Mouse (Mus musculus): ENCODE data around the gene Rpl5. TPM values are rescaled to one million over a fixed set of nuclear protein-coding genes. Genes with fewer than 3 reads are reported as not detected.
A peak's percentile ranks its signal among the peaks of the same experiment; 100 is the strongest.

Rpl5 gene
- polyA plus RNA-seq, 1 experiment: 29.9 TPM

- no peak for DNase-seq (ENCODE audit: low read depth in 1 of 2, low spot score in 2 of 2)
- Histone ChIP-seq H3K27ac (ENCODE audit: insufficient read depth, low read length) (peak overlapping the region; percentile 78), H3K4me1 (ENCODE audit: control insufficient read depth, insufficient read depth, insufficient read length) (peaks cover 31% of the 10 kb centered on the region; the same call in 1 of the 2 replicates), H3K4me3 (ENCODE audit: extremely low read depth, insufficient read depth, insufficient read length) (no peak overlapping the region), H3K27me3 (ENCODE audit: control insufficient read depth, insufficient read depth, low read length) (no peaks in the 10 kb centered on the region), H3K36me3 (ENCODE audit: control insufficient read depth, insufficient read depth, low read length) (no peaks in the 10 kb centered on the region; the same call in 1 of the 2 replicates)
- WGBS: 80% methylated on average over 3 of the region's 3 CpGs
- TF ChIP-seq CTCF (IDR thresholded peaks at IDR 0.05; ENCODE audit: extremely low read depth, insufficient read depth, insufficient read length, insufficient replicate concordance) (no peak), POLR2A (IDR thresholded peaks at IDR 0.05; ENCODE audit: low read depth, low read length) (no peak)
Measured at GRCm38 (mm10) chr5:107939701-107940100, 39.4 kb downstream of the Rpl5 start.

GRCm38 (mm10) chr5:107941222-107941621 lies 40.9 kb downstream of the Rpl5 start:
- peak; percentile 76 to 93 for DNase-seq (ENCODE audit: low read depth in 1 of 2, low spot score in 2 of 2)
- 23% methylated on average over 6 of the region's 6 CpGs for WGBS
- peak; percentile 7; the same call in 1 of the 2 replicates for TF ChIP-seq POLR2A (IDR thresholded peaks at IDR 0.05; ENCODE audit: low read depth, low read length)
- no peak for TF ChIP-seq CTCF (IDR thresholded peaks at IDR 0.05; ENCODE audit: extremely low read depth, insufficient read depth, insufficient read length, insufficient replicate concordance)
- no peak overlapping the region for H3K4me3 ChIP-seq (ENCODE audit: extremely low read depth, insufficient read depth, insufficient read length)
- H3K27ac ChIP-seq (ENCODE audit: insufficient read depth, low read length): peak overlapping the region; percentile 90
- H3K4me1 ChIP-seq (ENCODE audit: control insufficient read depth, insufficient read depth, insufficient read length): peaks cover 42% of the 10 kb centered on the region; the same call in 1 of the 2 replicates
- no peaks in the 10 kb centered on the region for H3K36me3 ChIP-seq (ENCODE audit: control insufficient read depth, insufficient read depth, low read length)
- H3K27me3 ChIP-seq (ENCODE audit: control insufficient read depth, insufficient read depth, low read length): no peaks in the 10 kb centered on the region

GRCm38 (mm10) chr5:107942941-107943340 lies 42.6 kb downstream of the Rpl5 start:
- no peak overlapping the region for H3K4me3 ChIP-seq (ENCODE audit: extremely low read depth, insufficient read depth, insufficient read length)
- TF ChIP-seq CTCF (IDR thresholded peaks at IDR 0.05; ENCODE audit: extremely low read depth, insufficient read depth, insufficient read length, insufficient replicate concordance): no peak
- no peaks in the 10 kb centered on the region for H3K36me3 ChIP-seq (ENCODE audit: control insufficient read depth, insufficient read depth, low read length)
- H3K27ac ChIP-seq (ENCODE audit: insufficient read depth, low read length): peak overlapping the region; percentile 70; the same call in 1 of the 2 replicates
- no peaks in the 10 kb centered on the region for H3K27me3 ChIP-seq (ENCODE audit: control insufficient read depth, insufficient read depth, low read length)
- 18% methylated on average over 1 of the region's 1 CpGs for WGBS
- peak in 1 of 2 experiments; percentile 75 for DNase-seq (ENCODE audit: low read depth in 1 of 2, low spot score in 2 of 2)
- peaks cover 54% of the 10 kb centered on the region for H3K4me1 ChIP-seq (ENCODE audit: control insufficient read depth, insufficient read depth, insufficient read length)

- Histone ChIP-seq H3K4me3 (ENCODE audit: extremely low read depth, insufficient read depth, insufficient read length) (no peak overlapping the region), H3K27me3 (ENCODE audit: control insufficient read depth, insufficient read depth, low read length) (no peaks in the 10 kb centered on the region), H3K27ac (ENCODE audit: insufficient read depth, low read length) (peak overlapping the region; percentile 70), H3K4me1 (ENCODE audit: control insufficient read depth, insufficient read depth, insufficient read length) (peaks cover 56% of the 10 kb centered on the region), H3K36me3 (ENCODE audit: control insufficient read depth, insufficient read depth, low read length) (no peaks in the 10 kb centered on the region)
- no peak for TF ChIP-seq CTCF (IDR thresholded peaks at IDR 0.05; ENCODE audit: extremely low read depth, insufficient read depth, insufficient read length, insufficient replicate concordance)
- no peak for TF ChIP-seq POLR2A (IDR thresholded peaks at IDR 0.05; ENCODE audit: low read depth, low read length)
- no peak for DNase-seq (ENCODE audit: low read depth in 1 of 2, low spot score in 2 of 2)
- 89% methylated on average over 6 of the region's 6 CpGs for whole genome bisulfite sequencing
Measured at GRCm38 (mm10) chr5:107943526-107943925, 43.2 kb downstream of the Rpl5 start.

GRCm38 (mm10) chr5:107946475-107946874 lies 46.2 kb downstream of the Rpl5 start:
- TF ChIP-seq POLR2A (IDR thresholded peaks at IDR 0.05; ENCODE audit: low read depth, low read length): no peak
- TF ChIP-seq CTCF (IDR thresholded peaks at IDR 0.05; ENCODE audit: extremely low read depth, insufficient read depth, insufficient read length, insufficient replicate concordance): no peak
- Histone ChIP-seq H3K36me3 (ENCODE audit: control insufficient read depth, insufficient read depth, low read length) (no peaks in the 10 kb centered on the region), H3K4me1 (ENCODE audit: control insufficient read depth, insufficient read depth, insufficient read length) (peaks cover 60% of the 10 kb centered on the region), H3K4me3 (ENCODE audit: extremely low read depth, insufficient read depth, insufficient read length) (no peak overlapping the region), H3K27me3 (ENCODE audit: control insufficient read depth, insufficient read depth, low read length) (no peaks in the 10 kb centered on the region), H3K27ac (ENCODE audit: insufficient read depth, low read length) (peak overlapping the region; percentile 81)
- WGBS: 11% methylated on average over 1 of the region's 1 CpGs
- no peak for DNase-seq (ENCODE audit: low read depth in 1 of 2, low spot score in 2 of 2)

- 88% methylated on average over 2 of the region's 2 CpGs for WGBS
- Histone ChIP-seq H3K27me3 (ENCODE audit: control insufficient read depth, insufficient read depth, low read length) (no peaks in the 10 kb centered on the region), H3K27ac (ENCODE audit: insufficient read depth, low read length) (peak overlapping the region; percentile 42; the same call in 1 of the 2 replicates), H3K36me3 (ENCODE audit: control insufficient read depth, insufficient read depth, low read length) (no peaks in the 10 kb centered on the region), H3K4me3 (ENCODE audit: extremely low read depth, insufficient read depth, insufficient read length) (no peak overlapping the region), H3K4me1 (ENCODE audit: control insufficient read depth, insufficient read depth, insufficient read length) (peaks cover 54% of the 10 kb centered on the region)
- TF ChIP-seq CTCF (IDR thresholded peaks at IDR 0.05; ENCODE audit: extremely low read depth, insufficient read depth, insufficient read length, insufficient replicate concordance) (no peak), POLR2A (IDR thresholded peaks at IDR 0.05; ENCODE audit: low read depth, low read length) (no peak)
- no peak for DNase-seq (ENCODE audit: low read depth in 1 of 2, low spot score in 2 of 2)
Measured at GRCm38 (mm10) chr5:107947548-107947947, 47.2 kb downstream of the Rpl5 start.

- DNase-seq (ENCODE audit: low read depth in 1 of 2, low spot score in 2 of 2): no peak
- 96% methylated on average over 1 of the region's 1 CpGs for WGBS
- no peak overlapping the region for H3K27ac ChIP-seq (ENCODE audit: insufficient read depth, low read length)
- no peaks in the 10 kb centered on the region for H3K36me3 ChIP-seq (ENCODE audit: control insufficient read depth, insufficient read depth, low read length)
- H3K4me1 ChIP-seq (ENCODE audit: control insufficient read depth, insufficient read depth, insufficient read length): peaks cover 46% of the 10 kb centered on the region
- no peak for TF ChIP-seq POLR2A (IDR thresholded peaks at IDR 0.05; ENCODE audit: low read depth, low read length)
- TF ChIP-seq CTCF (IDR thresholded peaks at IDR 0.05; ENCODE audit: extremely low read depth, insufficient read depth, insufficient read length, insufficient replicate concordance): no peak
- no peak overlapping the region for H3K4me3 ChIP-seq (ENCODE audit: extremely low read depth, insufficient read depth, insufficient read length)
- H3K27me3 ChIP-seq (ENCODE audit: control insufficient read depth, insufficient read depth, low read length): no peaks in the 10 kb centered on the region
Measured at GRCm38 (mm10) chr5:107948899-107949298, 48.6 kb downstream of the Rpl5 start.

All from spleen, adult 2 months (tissue).